Mouse (Mus musculus): ENCODE measurements around the gene Wapl. TPM values are rescaled to one million over a fixed set of nuclear protein-coding genes. Genes with fewer than 3 reads are reported as not detected.

Wapl gene
- polyA plus RNA-seq, 1 experiment, result 97.6 TPM

GRCm38 (mm10) chr14:34675347-34675865 is 1.7 kb downstream of the Wapl start:
- no peaks in the 10 kb centered on the region for H3K4me1 ChIP-seq (ENCODE audit: control insufficient read depth, insufficient read depth, low read length)
- no peak overlapping the region for H3K27ac ChIP-seq (ENCODE audit: insufficient read depth, low read depth, low read length)
- no peak overlapping the region for H3K4me3 ChIP-seq (ENCODE audit: insufficient read depth, low read depth, low read length)
- WGBS, result 38% methylated on average over 5 of the region's 5 CpGs
- TF ChIP-seq POLR2A (IDR thresholded peaks at IDR 0.05; ENCODE audit: insufficient read depth, low read depth, low read length), result no peak
- no peak for TF ChIP-seq CTCF (IDR thresholded peaks at IDR 0.05; ENCODE audit: insufficient read depth, low read depth, low read length)

- no peak overlapping the region for H3K4me3 ChIP-seq (ENCODE audit: insufficient read depth, low read depth, low read length)
- TF ChIP-seq CTCF (IDR thresholded peaks at IDR 0.05; ENCODE audit: insufficient read depth, low read depth, low read length) (no peak), POLR2A (IDR thresholded peaks at IDR 0.05; ENCODE audit: insufficient read depth, low read depth, low read length) (no peak)
- H3K4me1 ChIP-seq (ENCODE audit: control insufficient read depth, insufficient read depth, low read length), result no peaks in the 10 kb centered on the region
- WGBS, result 84% methylated on average over 2 of the region's 2 CpGs
- no peak overlapping the region for H3K27ac ChIP-seq (ENCODE audit: insufficient read depth, low read depth, low read length)
These were observed 7.1 kb downstream of the Wapl start for GRCm38 (mm10) chr14:34680815-34681214.

DNA sequence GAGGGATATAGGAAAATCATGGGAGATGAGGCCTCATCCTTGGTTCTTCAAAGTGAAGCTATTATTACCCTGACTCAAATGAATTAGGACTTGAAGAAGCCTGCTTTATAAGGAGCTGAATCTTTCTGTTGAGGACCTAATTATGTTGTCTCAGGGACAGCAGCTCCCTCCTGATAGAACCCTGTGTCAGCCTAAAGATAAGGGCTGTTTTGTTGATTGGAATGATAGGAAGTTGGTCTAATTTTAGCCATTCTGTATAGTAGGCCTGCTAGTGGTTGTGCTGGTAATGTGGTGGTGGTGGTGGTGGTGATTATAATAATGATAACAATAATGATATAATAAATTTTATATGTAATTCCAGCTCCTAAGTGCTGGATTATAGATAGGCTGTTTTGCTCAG is 11.3 kb downstream of the Wapl start:
- TF ChIP-seq POLR2A (IDR thresholded peaks at IDR 0.05; ENCODE audit: insufficient read depth, low read depth, low read length), result no peak
- TF ChIP-seq CTCF (IDR thresholded peaks at IDR 0.05; ENCODE audit: insufficient read depth, low read depth, low read length), result no peak
- Histone ChIP-seq H3K27ac (ENCODE audit: insufficient read depth, low read depth, low read length) (no peak overlapping the region), H3K4me3 (ENCODE audit: insufficient read depth, low read depth, low read length) (no peak overlapping the region), H3K4me1 (ENCODE audit: control insufficient read depth, insufficient read depth, low read length) (no peaks in the 10 kb centered on the region)

GRCm38 (mm10) chr14:34693970-34694369 is 20.2 kb downstream of the Wapl start:
- no peak for TF ChIP-seq POLR2A (IDR thresholded peaks at IDR 0.05; ENCODE audit: insufficient read depth, low read depth, low read length)
- no peak for TF ChIP-seq CTCF (IDR thresholded peaks at IDR 0.05; ENCODE audit: insufficient read depth, low read depth, low read length)
- H3K4me3 ChIP-seq (ENCODE audit: insufficient read depth, low read depth, low read length), result no peak overlapping the region
- H3K4me1 ChIP-seq (ENCODE audit: control insufficient read depth, insufficient read depth, low read length), result no peaks in the 10 kb centered on the region
- H3K27ac ChIP-seq (ENCODE audit: insufficient read depth, low read depth, low read length), result no peak overlapping the region
- WGBS, result 95% methylated on average over 4 of the region's 4 CpGs

- no peak for TF ChIP-seq POLR2A (IDR thresholded peaks at IDR 0.05; ENCODE audit: insufficient read depth, low read depth, low read length)
- TF ChIP-seq CTCF (IDR thresholded peaks at IDR 0.05; ENCODE audit: insufficient read depth, low read depth, low read length), result no peak
- no peak overlapping the region for H3K4me3 ChIP-seq (ENCODE audit: insufficient read depth, low read depth, low read length)
- no peak overlapping the region for H3K27ac ChIP-seq (ENCODE audit: insufficient read depth, low read depth, low read length)
- WGBS, result 38% methylated on average over 1 of the region's 1 CpGs
- no peaks in the 10 kb centered on the region for H3K4me1 ChIP-seq (ENCODE audit: control insufficient read depth, insufficient read depth, low read length)
These were observed 23.6 kb downstream of the Wapl start for GRCm38 (mm10) chr14:34697376-34697775.

GRCm38 (mm10) chr14:34710209-34710608 is 36.5 kb downstream of the Wapl start:
- TF ChIP-seq CTCF (IDR thresholded peaks at IDR 0.05; ENCODE audit: insufficient read depth, low read depth, low read length), result no peak
- no peak for TF ChIP-seq POLR2A (IDR thresholded peaks at IDR 0.05; ENCODE audit: insufficient read depth, low read depth, low read length)
- H3K4me1 ChIP-seq (ENCODE audit: control insufficient read depth, insufficient read depth, low read length), result peaks cover 2% of the 10 kb centered on the region; the same call in 1 of the 2 replicates
- H3K27ac ChIP-seq (ENCODE audit: insufficient read depth, low read depth, low read length), result no peak overlapping the region
- no peak overlapping the region for H3K4me3 ChIP-seq (ENCODE audit: insufficient read depth, low read depth, low read length)
- WGBS, result 84% methylated on average over 2 of the region's 2 CpGs

DNA sequence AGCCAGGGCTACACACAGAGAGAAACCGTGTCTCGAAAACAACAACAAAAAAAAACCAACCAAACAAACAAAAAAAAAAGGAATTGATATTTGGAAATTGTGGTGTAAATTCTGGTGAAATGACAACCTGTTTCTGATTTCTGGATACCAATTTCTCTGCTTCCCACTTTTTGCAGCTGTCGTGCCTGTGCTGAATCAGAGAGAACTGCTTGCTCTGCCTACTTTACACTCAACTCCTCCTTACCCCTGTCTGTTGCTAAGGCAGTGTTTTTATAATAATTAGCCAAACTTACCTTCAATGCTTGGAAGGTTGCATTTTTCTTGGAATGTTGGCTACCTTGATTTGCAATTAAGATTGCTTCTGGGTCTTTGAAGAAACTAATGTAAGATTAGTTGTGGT is 38.3 kb downstream of the Wapl start:
- 69% methylated on average over 3 of the region's 3 CpGs for WGBS
- Histone ChIP-seq H3K4me3 (ENCODE audit: insufficient read depth, low read depth, low read length) (no peak overlapping the region), H3K27ac (ENCODE audit: insufficient read depth, low read depth, low read length) (no peak overlapping the region; the same call in 1 of the 2 replicates), H3K4me1 (ENCODE audit: control insufficient read depth, insufficient read depth, low read length) (peaks cover 2% of the 10 kb centered on the region; the same call in 1 of the 2 replicates)
- TF ChIP-seq POLR2A (IDR thresholded peaks at IDR 0.05; ENCODE audit: insufficient read depth, low read depth, low read length), result no peak
- TF ChIP-seq CTCF (IDR thresholded peaks at IDR 0.05; ENCODE audit: insufficient read depth, low read depth, low read length), result no peak

- Histone ChIP-seq H3K27ac (ENCODE audit: insufficient read depth, low read depth, low read length) (no peak overlapping the region), H3K4me1 (ENCODE audit: control insufficient read depth, insufficient read depth, low read length) (peaks cover 2% of the 10 kb centered on the region; the same call in 1 of the 2 replicates)
These were observed 39.1 kb downstream of the Wapl start for GRCm38 (mm10) chr14:34712857-34713256.

GRCm38 (mm10) chr14:34718150-34718549 is 44.4 kb downstream of the Wapl start:
- 91% methylated on average over 3 of the region's 3 CpGs for WGBS
- Histone ChIP-seq H3K27ac (ENCODE audit: insufficient read depth, low read depth, low read length) (no peak overlapping the region), H3K4me1 (ENCODE audit: control insufficient read depth, insufficient read depth, low read length) (no peaks in the 10 kb centered on the region), H3K4me3 (ENCODE audit: insufficient read depth, low read depth, low read length) (no peak overlapping the region)
- TF ChIP-seq CTCF (IDR thresholded peaks at IDR 0.05; ENCODE audit: insufficient read depth, low read depth, low read length) (no peak), POLR2A (IDR thresholded peaks at IDR 0.05; ENCODE audit: insufficient read depth, low read depth, low read length) (no peak)

More at GRCm38 (mm10) chr14:34712857-34713256, 39.1 kb downstream of the Wapl start:
- H3K4me3 ChIP-seq (ENCODE audit: insufficient read depth, low read depth, low read length), result no peak overlapping the region
- TF ChIP-seq POLR2A (IDR thresholded peaks at IDR 0.05; ENCODE audit: insufficient read depth, low read depth, low read length), result no peak
- TF ChIP-seq CTCF (IDR thresholded peaks at IDR 0.05; ENCODE audit: insufficient read depth, low read depth, low read length), result no peak
- WGBS, result 70% methylated on average over 3 of the region's 3 CpGs

- TF ChIP-seq POLR2A (IDR thresholded peaks at IDR 0.05; ENCODE audit: insufficient read depth, low read depth, low read length), result no peak
- TF ChIP-seq CTCF (IDR thresholded peaks at IDR 0.05; ENCODE audit: insufficient read depth, low read depth, low read length), result no peak
- no peak overlapping the region for H3K27ac ChIP-seq (ENCODE audit: insufficient read depth, low read depth, low read length)
- WGBS, result 97% methylated on average over 2 of the region's 2 CpGs
- no peaks in the 10 kb centered on the region for H3K4me1 ChIP-seq (ENCODE audit: control insufficient read depth, insufficient read depth, low read length)
- H3K4me3 ChIP-seq (ENCODE audit: insufficient read depth, low read depth, low read length), result no peak overlapping the region
These were observed 54.0 kb downstream of the Wapl start for GRCm38 (mm10) chr14:34727709-34728108.

Measured in olfactory bulb, adult 2 months (tissue).